Mouse (Mus musculus): ENCODE results near the gene Qser1.
"Not testable (repeated sequence)": the region's sequence is repeated elsewhere in the genome, so short reads cannot be mapped to it uniquely, and the experiment has no call there.

The Qser1 gene

DNA sequence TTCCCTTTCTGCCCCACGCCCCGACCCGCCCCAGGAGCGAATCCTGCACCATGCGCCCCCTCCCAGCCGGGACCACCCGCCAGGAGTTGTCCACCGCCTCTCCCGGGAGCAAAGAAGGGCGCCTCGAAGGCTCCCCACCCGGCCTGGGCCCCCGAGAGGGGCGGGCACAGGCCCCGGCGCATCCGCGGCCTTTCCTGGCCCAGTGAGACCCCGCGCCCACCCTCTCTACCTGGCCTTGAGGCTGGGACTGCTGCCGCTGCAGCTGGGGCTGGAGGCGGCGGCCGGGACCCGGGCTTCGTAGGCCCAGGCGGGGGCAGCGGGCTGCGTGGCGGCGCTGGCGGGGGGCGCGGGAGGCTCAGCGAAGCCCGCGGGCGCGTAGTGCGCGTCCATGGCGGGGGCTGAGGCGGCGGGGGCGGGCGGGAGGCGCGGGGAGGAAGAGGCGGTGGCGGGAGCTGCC lies at the start of gene Qser1:
Gene Qser1, minus strand, starts transcription at position 390 of the 457 bp plus-strand sequence.
- DNase-seq (ENCODE audit: low read depth) = no peak

DNA sequence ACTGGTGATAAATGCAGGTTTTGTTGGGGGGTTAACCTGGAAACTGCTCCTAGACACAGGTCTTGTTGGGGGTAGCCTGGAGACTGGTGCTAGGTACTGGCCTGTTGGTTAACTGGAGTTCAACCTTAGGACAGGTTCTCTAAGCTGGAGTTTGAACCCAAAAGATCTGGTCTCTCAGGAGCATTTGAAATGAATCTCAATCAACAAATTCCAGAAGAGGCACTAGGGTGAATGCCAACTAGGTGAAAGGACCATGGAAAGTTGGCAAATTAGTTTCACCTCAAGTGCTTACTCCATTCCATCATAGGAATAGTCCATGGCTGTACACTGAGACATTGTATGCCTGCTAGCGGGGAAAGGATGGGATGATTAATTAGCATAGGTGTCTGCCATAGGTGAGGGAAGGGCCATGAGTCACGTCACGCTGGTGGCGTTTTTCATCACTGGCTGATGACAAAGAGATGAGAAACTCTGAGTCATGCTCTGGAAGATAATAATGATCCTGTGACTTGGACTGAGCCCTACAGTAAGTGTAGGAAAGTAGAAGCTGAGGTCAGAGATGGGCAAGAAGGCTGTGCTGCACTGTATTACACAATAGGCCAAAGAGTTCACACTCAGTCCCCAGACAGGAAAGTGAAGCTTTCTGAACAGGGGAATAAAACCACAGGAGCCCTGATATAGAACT lies 47.8 kb upstream of the Qser1 start:
- DNase-seq (ENCODE audit: low read depth) = no peak

DNA sequence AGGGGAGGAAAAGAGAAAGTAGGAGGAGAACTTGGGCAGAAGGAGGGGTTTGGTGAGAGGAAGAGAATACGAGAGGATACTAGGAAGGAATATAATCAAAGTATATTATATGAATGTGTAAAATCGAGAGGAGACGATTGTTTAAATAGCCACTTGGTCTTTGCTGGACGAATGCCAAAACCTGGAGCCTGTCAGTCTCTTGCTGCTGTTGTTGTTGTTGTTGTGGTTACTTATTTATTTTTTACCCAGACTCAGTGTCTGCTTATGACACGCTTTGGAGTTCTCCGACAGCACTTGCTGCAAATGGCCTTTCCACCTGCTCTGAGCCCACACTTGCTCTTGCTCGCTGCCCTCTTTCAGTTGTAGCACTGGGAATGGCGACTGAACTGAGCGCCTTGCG lies 43.9 kb upstream of the Qser1 start:
- no peak for DNase-seq (ENCODE audit: low read depth)

DNA sequence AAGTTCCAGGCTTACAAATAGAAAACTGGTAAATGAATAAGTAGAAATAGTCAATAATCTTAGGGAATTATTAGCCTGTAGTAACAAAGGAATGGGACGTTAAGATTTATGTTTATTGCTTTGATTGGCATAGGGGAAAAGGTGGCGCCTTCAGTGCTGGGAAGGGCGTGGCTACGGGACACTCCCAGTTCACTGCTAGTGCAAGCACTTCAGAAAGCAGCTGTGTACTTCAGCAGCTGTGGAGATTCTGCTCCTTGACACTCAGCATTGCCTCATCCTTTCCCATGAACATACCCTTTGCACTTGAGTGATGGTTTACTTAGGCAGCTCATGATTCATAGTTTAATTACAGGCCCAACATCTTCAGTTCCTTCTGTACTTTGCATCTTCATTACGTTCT lies 42.5 kb upstream of the Qser1 start:
- DNase-seq (ENCODE audit: low read depth) = no peak

DNA sequence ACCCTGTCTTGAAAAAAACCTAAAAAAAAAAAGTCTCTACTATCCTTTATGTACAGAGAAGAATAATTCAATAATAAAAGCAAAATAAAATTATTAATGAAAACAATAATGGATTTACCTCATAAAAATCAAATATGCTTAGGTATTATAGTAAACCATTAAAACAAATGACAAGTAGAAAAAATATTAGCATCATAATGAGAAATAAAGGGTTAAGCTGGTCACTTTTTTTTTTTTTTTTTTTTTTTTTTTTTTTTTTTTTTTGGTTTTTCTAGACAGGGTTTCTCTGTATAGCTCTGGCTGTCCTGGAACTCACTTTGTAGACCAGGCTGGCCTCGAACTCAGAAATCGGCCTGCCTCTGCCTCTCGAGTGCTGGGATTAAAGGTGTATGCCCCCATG lies 41.5 kb upstream of the Qser1 start:
- DNase-seq (ENCODE audit: low read depth) = not testable (repeated sequence)

DNA sequence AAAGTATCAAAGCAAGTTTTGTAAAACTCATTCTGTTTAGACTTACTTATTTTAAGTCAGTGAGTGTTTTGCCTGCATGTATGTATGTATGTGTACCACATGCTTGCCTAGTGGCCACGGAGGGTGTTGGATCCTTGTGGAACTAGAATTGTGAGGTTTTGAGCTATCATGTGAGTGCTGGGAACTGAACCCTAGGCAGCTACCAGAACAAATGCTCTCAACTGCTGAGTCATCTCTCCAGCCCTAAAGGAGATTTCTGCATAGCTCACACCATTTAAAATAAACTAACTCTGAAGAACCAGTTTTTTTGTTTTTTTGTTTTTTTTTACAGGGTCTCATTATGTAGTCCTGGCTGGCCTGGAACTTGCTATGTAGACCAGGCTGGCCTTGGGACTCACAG lies 39.7 kb upstream of the Qser1 start:
- DNase-seq (ENCODE audit: low read depth) = no peak

DNA sequence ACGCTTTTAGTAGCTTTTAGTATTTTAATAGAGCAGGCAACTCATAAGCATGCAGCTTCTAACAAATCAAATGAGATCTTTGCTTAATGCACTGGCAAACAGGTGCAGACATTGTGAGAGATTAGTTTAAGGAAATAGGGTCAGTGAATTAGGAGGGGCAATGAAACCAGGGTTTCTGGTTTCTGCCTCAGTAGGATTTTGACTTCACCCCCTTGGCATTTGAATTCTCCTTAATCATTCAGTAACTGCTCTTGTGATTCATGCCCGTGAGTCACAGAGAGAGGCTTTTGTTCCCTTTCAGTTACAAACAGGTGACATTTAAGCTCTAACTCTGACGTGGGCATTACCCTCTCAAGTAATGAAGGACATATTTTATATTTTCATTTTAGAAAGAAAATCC lies 39.2 kb upstream of the Qser1 start:
- no peak for DNase-seq (ENCODE audit: low read depth)

DNA sequence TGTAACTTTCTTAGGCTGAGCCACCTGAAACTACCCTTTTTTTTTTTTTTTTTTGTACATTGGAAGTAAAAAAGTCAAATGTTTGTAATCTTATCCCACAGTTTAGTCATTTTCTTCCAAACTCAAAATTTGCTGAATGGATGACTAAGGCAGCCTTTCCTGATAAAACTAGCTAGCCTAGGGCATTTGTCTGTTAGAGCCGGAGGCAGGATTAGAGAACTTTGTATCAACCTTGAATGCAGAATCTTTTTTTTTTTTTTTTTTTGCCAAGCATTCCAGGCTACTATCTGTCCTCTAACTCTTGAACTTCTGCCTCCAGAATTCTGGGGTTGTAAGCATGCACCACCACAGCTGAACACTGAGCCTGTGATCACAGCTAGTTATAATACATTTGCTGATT lies 38.3 kb upstream of the Qser1 start:
- no peak for DNase-seq (ENCODE audit: low read depth)

DNA sequence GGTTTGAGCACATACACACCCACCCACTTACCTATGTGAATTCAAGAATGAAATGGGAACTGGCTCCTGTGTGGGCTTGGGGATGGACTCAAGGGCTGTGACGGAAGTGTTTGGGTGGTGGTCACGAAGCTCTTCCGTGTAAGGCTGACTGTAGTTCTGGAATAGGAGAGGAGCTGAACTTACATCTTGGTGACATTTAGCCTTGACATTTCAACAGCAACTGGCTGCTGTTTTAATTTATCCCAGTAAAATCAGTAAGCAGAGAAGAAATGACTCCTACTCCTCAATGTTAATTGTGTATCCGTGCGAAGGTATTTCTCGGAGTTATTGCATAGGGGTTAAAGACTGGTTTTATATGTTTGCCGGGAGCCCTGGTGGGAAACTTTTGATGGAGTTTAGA lies 36.0 kb upstream of the Qser1 start:
- DNase-seq (ENCODE audit: low read depth) = no peak

DNA sequence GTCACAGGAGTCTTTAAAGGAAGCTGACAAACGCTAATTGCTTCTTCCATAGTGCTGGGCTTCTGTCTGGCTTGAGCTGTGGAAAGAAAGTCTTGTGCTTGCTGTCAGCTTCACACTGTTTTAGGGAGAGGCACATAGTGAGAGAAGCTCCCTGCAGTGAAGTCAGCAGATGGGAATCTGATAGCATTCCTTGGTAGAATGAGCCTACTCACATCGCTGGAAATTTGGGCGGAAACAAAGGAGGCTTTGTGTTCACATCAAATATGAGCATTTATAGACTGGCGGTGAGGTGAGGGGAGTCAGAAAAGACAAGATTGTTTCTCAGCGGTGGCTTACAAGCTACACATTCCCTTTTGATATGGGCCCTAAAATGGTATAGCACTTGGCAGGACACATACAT lies 35.1 kb upstream of the Qser1 start:
- no peak for DNase-seq (ENCODE audit: low read depth)

DNA sequence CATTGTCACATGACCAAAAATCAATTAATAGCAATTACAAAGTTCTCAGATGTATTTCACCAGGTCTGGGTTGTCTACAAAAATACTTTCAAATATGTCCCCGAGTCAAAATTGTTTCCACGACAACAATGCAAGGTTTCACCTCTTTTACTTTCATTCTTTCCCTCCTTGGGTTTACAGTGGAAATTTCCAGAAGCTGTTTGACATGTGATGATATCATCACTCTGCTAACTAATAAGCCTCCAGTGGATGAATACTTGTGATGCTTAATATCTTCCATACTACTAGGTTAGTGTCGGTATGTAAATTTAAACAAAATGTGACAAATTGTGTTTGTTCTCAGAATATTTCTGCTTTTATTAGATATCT lies 33.4 kb upstream of the Qser1 start:
- peak; percentile 66 for DNase-seq (ENCODE audit: low read depth)

DNA sequence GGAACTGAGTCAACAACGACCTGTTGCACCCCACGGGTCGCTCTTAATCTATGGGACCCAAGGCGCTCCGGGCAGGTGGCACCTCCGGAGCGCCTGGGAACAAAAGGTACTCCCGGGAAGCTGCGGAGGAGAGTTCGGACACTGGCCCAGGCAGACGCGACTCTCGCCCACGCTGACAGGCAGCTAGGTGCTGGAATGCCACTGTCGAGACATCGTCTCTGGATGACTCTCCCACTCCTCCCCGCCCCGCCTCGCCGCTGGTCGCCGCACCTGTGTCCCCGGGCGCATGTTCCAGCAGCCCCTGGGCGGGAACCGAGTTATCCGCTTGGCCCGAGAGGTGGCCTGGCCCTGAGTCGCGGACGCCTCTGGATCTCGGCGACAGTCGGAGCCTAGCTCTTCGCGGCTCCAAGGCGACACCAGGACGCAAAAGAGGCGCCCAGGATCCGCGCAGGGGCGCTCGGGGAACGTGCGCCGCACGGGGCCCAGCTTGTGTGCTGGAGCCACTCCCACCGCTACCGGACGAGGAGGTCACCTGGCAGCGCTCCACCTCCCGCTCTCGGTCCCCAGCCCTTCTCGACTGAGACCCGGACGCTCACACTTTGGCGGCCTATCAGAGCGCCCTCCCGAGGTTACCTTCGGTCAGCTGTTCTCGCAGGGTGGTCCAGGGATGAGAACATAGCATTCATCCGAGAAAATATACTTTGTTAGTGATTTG lies 32.9 kb upstream of the Qser1 start, which contains the start of gene Prrg4:
Gene Prrg4, minus strand, starts transcription at position 601 of the 715 bp plus-strand sequence.
- DNase-seq (ENCODE audit: low read depth) = peak; percentile 49

DNA sequence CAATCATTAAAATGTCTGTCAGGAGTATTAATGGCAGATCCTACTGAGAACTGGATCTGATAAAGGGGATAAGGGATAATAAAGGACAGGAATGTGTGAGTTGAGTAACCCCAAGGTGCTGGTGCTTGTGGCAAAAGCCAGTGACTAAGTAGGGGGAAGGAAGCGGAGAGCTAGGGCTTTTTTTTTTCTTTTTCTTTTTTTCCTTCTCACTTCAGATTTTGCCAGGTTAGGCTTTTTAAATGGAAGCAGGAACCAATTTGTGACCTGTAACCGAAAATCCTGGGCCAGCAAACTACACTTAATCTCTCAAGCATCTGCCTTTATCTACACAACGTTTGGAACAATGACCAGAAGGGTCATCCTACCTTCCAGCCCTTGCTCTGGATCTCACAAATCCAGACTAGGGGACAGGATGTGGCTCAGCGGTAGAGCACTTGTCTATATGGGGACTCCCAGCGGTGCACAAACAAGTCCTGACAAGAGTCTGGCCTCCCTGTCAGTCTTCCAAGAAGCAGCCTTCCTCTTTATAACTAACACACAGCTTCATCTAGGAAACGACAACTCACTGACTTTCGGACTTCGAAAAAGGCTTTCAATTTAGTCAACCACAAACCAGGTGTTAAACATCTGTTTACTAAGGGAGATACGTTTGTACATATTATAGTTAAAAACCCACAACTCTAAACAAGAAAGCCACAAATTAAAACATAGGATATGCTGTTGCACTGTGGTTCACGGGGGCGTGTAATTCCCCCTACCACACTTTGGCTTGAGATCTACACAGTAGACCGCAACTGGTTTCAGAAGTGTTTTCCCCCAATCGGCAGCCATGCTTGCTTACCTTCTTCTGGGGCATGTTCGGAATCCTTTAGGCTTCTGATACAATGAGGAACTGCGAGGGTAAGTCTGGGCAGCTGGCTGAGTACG lies 31.9 kb upstream of the Qser1 start:
- peak; percentile 73 for DNase-seq (ENCODE audit: low read depth)

DNA sequence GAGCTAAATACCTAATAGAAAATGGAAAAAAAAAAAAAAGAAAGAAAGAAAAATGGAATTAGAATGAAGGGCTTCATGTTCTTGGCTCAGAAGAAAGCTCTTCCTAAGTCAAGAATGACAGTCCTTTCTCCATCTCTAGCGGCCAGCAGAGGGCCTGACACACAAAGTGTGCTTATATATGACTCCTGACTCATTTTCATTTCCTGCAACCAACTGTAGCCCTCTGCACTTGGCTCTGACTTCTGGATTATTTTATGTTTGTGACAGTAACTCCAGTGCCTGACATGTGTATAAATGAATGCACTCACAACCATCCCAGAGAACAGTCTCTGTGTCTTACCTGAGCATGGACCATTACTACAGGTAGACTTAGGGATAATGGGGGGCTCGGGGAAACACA lies 31.1 kb upstream of the Qser1 start:
- peak; percentile 60 for DNase-seq (ENCODE audit: low read depth)

DNA sequence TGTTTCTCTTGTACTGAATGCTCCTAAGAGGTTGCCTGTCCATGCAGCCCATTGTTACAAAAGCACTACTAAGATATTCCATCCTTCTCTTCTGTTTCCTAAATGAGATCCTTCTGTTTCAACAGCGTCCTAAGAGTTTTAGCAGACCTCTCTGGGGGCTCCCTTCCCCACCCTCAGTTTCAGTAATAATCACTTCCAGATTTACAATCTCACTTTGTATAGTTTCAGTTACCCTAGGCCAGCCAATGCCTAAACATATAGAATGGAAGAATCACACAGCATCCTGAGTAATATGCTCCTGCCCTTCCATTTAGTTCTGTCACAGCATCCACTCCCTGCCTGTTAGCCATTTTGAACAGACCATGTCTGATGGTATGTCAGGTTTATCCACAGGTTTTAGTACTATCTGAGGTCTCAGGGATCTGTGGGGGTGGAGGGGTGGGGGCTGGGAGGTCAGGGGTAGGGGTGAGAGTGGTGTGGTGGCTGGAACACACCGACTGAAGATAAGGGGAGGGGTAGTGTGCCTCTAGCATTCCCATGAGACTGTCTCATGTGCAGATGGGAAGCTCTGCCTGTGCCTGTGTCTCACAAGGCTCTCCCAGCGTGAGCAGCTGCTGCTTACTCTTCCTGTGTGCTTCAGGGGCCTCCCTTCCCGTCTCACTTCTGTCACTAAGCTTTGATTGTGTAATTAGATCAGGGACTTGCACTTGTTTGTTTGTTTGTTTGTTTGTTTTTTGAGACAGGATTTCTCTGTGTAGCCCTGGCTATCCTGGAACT lies 30.3 kb upstream of the Qser1 start:
- DNase-seq (ENCODE audit: low read depth) = no peak

DNA sequence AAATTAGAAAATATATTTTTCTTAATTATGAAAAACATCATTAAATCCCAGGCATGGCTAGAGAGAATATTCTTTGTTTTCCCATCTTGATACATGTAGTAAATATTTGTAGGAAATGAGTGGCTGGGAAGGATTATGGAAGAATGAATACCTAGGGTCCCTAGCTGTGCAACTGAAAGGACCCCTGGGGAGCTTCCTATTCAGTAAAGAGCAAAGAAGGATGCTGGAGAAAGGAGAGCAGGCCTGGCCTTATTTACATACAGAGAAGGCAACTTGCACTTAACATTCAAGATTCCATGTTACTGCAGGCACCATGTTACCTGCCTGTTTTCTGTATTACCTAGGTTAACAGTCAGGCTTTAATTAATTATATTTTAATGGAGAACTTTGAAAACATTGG lies 26.0 kb upstream of the Qser1 start:
- DNase-seq (ENCODE audit: low read depth) = no peak

DNA sequence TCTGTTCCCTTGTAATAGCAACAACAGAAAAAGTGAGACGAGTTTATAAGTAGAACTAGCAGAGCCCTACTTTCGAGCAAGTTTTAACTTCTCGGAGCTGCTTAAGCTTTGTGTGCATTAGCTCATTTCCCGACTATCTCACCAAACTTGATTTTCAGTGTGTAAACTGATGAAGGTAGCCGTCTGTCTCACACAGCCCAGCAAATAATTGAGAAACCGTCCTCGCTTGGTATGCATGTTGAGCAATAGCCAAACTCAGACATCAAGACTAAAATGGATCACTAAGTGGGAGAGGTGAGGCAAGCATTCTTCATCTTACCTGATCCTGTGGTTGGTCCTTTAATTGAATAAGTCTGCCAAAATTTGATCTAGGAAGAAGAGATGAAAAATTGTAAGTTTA lies 25.2 kb upstream of the Qser1 start:
- DNase-seq (ENCODE audit: low read depth) = no peak

DNA sequence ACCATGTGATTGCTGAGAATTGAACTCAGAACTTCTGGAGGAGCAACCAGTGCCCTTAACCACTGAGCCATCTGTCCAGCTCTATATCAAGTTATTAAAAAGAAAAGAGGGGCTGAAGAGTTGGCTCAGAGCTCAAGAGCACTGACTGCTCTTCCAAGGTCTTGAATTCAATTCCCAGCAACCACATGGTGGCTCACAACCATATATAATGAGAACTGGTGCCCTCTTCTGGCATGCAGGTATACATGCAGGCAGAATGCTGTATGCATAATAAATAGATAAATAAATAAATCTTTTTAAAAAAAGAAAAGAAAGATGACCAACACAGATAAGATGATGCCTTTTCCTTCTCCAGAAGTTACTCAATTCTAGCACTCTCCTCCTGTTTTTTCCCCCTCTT lies 24.4 kb upstream of the Qser1 start:
- DNase-seq (ENCODE audit: low read depth) = peak; percentile 19

DNA sequence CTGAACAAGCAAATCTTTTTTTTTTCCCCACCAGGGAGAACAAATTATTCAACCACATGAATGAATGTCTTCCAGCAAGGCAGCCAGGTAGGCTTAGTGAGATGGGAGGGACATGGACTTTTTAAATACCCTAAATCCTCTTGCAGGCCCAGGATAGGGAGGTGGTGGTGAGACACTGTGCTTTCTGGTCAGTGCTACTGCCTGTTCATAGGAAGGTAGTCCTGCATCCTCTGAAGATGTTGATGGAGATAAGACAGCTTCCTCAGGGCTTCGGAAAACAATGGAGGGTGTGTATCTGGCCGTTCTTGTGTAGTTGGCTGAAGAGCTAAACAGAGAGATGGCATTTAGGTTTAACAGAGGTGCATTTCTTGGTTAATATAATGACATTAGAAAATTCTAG lies 15.9 kb upstream of the Qser1 start:
- no peak for DNase-seq (ENCODE audit: low read depth)

DNA sequence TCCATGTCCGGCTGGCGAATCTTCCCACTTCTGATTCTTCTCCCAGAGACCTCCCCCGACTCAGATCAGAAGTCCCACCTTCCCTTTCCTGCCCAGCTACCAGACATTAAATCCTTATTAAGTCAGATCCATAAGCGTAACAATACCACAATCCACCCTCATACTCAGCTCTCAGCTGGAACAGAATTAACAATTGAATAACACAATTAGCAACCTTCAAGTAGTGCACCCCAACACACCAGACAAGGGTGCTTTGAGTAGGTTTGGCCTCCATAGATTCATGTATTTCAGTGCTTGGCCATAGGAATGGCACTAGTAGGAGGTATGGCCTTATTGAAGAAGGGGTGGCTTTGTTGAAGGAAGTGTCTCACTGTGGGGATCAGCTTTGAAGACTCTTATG lies 9.6 kb upstream of the Qser1 start:
- no peak for DNase-seq (ENCODE audit: low read depth)

DNA sequence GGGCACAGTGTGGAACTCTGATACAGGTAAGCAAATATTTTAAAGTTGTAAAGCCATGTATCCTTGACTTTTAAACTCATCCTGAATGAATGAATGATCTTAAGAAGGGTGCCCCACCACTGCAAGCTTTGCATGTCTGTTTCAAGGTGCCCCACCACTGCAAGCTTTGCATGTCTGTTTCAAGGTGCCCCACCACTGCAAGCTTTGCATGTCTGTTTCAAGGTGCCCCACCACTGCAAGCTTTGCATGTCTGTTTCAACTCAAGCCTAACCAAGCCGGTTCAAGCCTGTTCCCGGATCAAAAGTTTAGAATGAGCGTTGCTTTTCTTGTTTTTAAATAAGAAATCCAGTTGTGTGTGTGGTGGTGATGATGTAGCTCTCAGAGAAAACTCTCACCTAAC lies 2.2 kb upstream of the Qser1 start:
- not testable (repeated sequence) for DNase-seq (ENCODE audit: low read depth)
